Comparison of ENCODE assay signal across 16 mouse cellular contexts in the genomic region with DNA sequence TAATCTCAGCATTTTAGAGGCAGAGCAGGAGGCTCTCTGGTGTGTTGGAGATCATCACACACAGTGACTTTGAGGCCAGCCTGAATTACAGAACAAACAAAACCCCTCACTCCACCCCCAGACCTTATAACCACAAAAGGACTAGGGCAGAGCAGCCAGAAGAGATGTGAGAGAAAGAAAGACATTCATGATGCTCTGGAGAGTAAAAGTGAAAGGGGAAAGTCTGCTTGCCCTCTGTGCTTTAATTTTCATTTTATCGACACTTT. TPM values are rescaled to one million over a fixed set of nuclear protein-coding genes. Genes with fewer than 3 reads are reported as not detected.
DNase-seq lines count a peak whose midpoint lies in the region; ATAC-seq and TF ChIP-seq lines count a peak whose summit lies in the region.
"Had no signal": no experiment of that assay in that cellular context is flagged by ENCODE, and none has a peak within 500 bp of the region (broad histone marks: within the 10 kb centered on the region; RNA-seq: fewer than 3 reads in every experiment).

No protein-coding gene starts in this region.

- H3K9ac ChIP-seq in kidney, embryonic 15.5 days = no peak overlapping the region
- no peak overlapping the region; the same call in 1 of the 2 replicates for H3K9ac ChIP-seq in liver, postnatal 0 days (replicated peaks)
- H3K9ac ChIP-seq: embryonic facial prominence, embryonic 13.5 days; heart, embryonic 13.5 days; limb, embryonic 12.5 days; neural tube, embryonic 15.5 days had no signal

- no peak for TF ChIP-seq CTCF in bone marrow, adult 2 months (IDR thresholded peaks at IDR 0.05; ENCODE audit: control insufficient read depth, insufficient read depth, low read length)
- TF ChIP-seq CTCF in liver, postnatal 0 days (IDR thresholded peaks at IDR 0.05; ENCODE audit: low read depth) = no peak

- no peak for TF ChIP-seq POLR2A in bone marrow, adult 2 months (IDR thresholded peaks at IDR 0.05; ENCODE audit: borderline replicate concordance, control insufficient read depth, low read depth, low read length)

- WGBS in kidney, embryonic 15.5 days = 43% methylated on average over 1 of the region's 1 CpGs
- 9% methylated on average over 1 of the region's 1 CpGs for WGBS in bone marrow, adult 2 months
- WGBS in liver, postnatal 0 days (ENCODE audit: insufficient replicate concordance) = 63% methylated on average over 1 of the region's 1 CpGs

- peak overlapping the region; percentile 43; the same call in 1 of the 2 replicates for H3K27ac ChIP-seq in kidney, embryonic 15.5 days
- peak overlapping the region; percentile 84 for H3K27ac ChIP-seq in bone marrow, adult 2 months (ENCODE audit: control insufficient read depth, insufficient read depth, low read depth, low read length, poor library complexity)
- peak overlapping the region; percentile 62 for H3K27ac ChIP-seq in liver, postnatal 0 days (ENCODE audit: low read depth)
- H3K27ac ChIP-seq: embryonic facial prominence, embryonic 13.5 days; heart, embryonic 13.5 days; limb, embryonic 12.5 days; neural tube, embryonic 15.5 days had no signal

- no peak overlapping the region for H3K4me2 ChIP-seq in kidney, embryonic 15.5 days
- peak overlapping the region; percentile 29 for H3K4me2 ChIP-seq in liver, postnatal 0 days (ENCODE audit: low read depth, low read length)
- H3K4me2 ChIP-seq: embryonic facial prominence, embryonic 13.5 days; heart, embryonic 13.5 days; limb, embryonic 12.5 days; neural tube, embryonic 15.5 days had no signal

- no peak for TF ChIP-seq EP300 in liver, postnatal 0 days (IDR thresholded peaks at IDR 0.05; ENCODE audit: low read depth)

- no peak for ATAC-seq in kidney, embryonic 15.5 days (replicated peaks; ENCODE audit: low FRiP score)
- ATAC-seq in liver, postnatal 0 days = no peak
- ATAC-seq: intestine, postnatal 0 days; Patski had no signal

- H3K4me3 ChIP-seq in kidney, embryonic 15.5 days (replicated peaks) = no peak overlapping the region
- peak overlapping the region; percentile 60 for H3K4me3 ChIP-seq in bone marrow, adult 2 months (replicated peaks; ENCODE audit: control insufficient read depth, low read depth, low read length)
- H3K4me3 ChIP-seq in liver, postnatal 0 days (ENCODE audit: low read depth, low read length) = no peak overlapping the region
- H3K4me3 ChIP-seq: embryonic facial prominence, embryonic 13.5 days; heart, embryonic 13.5 days; limb, embryonic 12.5 days; neural tube, embryonic 15.5 days had no signal

- H3K9me3 ChIP-seq in kidney, embryonic 15.5 days (replicated peaks) = no peaks in the 10 kb centered on the region
- no peaks in the 10 kb centered on the region for H3K9me3 ChIP-seq in liver, postnatal 0 days (ENCODE audit: low read length)
- H3K9me3 ChIP-seq: embryonic facial prominence, embryonic 13.5 days; heart, embryonic 13.5 days; limb, embryonic 12.5 days; neural tube, embryonic 15.5 days had no signal

- no peaks in the 10 kb centered on the region for H3K27me3 ChIP-seq in kidney, embryonic 15.5 days
- H3K27me3 ChIP-seq in liver, postnatal 0 days (ENCODE audit: insufficient read depth, low read length) = no peaks in the 10 kb centered on the region
- H3K27me3 ChIP-seq: embryonic facial prominence, embryonic 13.5 days; heart, embryonic 13.5 days; limb, embryonic 12.5 days; neural tube, embryonic 15.5 days; Patski had no signal

- H3K36me3 ChIP-seq in kidney, embryonic 15.5 days = peaks cover 17% of the 10 kb centered on the region
- no peaks in the 10 kb centered on the region for H3K36me3 ChIP-seq in liver, postnatal 0 days (replicated peaks; ENCODE audit: insufficient read depth, low read length)

- peaks cover 14% of the 10 kb centered on the region for H3K4me1 ChIP-seq in kidney, embryonic 15.5 days
- H3K4me1 ChIP-seq in bone marrow, adult 2 months (ENCODE audit: control insufficient read depth, insufficient read depth, low read length) = peaks cover 11% of the 10 kb centered on the region
- peaks cover 26% of the 10 kb centered on the region; the same call in 1 of the 2 replicates for H3K4me1 ChIP-seq in liver, postnatal 0 days (ENCODE audit: insufficient read depth)
- H3K4me1 ChIP-seq: embryonic facial prominence, embryonic 13.5 days; limb, embryonic 12.5 days; neural tube, embryonic 15.5 days had no signal

- DNase-seq in kidney, adult 9 months = no peak
- DNase-seq in CD4-positive helper T cell, adult 2 months (ENCODE audit: low read depth, low spot score) = peak; percentile 59
- DNase-seq in liver, postnatal 0 days = no peak
- DNase-seq in MN1 (ENCODE audit: low spot score) = no peak
- DNase-seq in embryo, embryonic 9.5 days (ENCODE audit: extremely low spot score) = no peak
- DNase-seq: cerebellum, adult 18-20 months; retina, postnatal 1 day had no signal

RNA-seq across cellular contexts. Expression of a gene that starts 0.7 kb away (rescaled TPM):
- polyA plus RNA-seq in kidney, embryonic 15.5 days (2015; fragmentation: Nextera tagmentation; extraction: Ambion mirVana) = 0.73 and 1.2 TPM in 2 replicates
- 28.7 and 78.8 TPM in 2 replicates for polyA plus RNA-seq in bone marrow, adult 2 months (2011; ENCODE audit: insufficient read depth, insufficient read length, low replicate concordance, missing spikeins)
- 7.7 and 7.9 TPM in 2 replicates for polyA plus RNA-seq in liver, postnatal 0 days (2015; fragmentation: Nextera tagmentation; extraction: Ambion mirVana)

RNA-seq across cellular contexts. Expression of a gene that starts 6.1 kb away (rescaled TPM):
- polyA plus RNA-seq in kidney, embryonic 15.5 days (2015; fragmentation: Nextera tagmentation; extraction: Ambion mirVana) = 0.73 and 0.78 TPM in 2 replicates
- polyA plus RNA-seq in bone marrow, adult 2 months (2011; ENCODE audit: insufficient read depth, insufficient read length, low replicate concordance, missing spikeins) = 3.6 and 12.0 TPM in 2 replicates
- 0.76 and 0.99 TPM in 2 replicates for polyA plus RNA-seq in liver, postnatal 0 days (2015; fragmentation: Nextera tagmentation; extraction: Ambion mirVana)
- polyA plus RNA-seq: Patski; testis, adult 2 months had no signal

RNA-seq across cellular contexts. Expression of a gene that starts 6.2 kb away (rescaled TPM):
- 3.1 TPM in 2 replicates for polyA plus RNA-seq in kidney, embryonic 15.5 days (2015; fragmentation: Nextera tagmentation; extraction: Ambion mirVana)
- polyA plus RNA-seq in bone marrow, adult 2 months (2011; ENCODE audit: insufficient read depth, insufficient read length, low replicate concordance, missing spikeins) = 5.4 and 13.1 TPM in 2 replicates
- 6.7 and 7.2 TPM in 2 replicates for polyA plus RNA-seq in liver, postnatal 0 days (2015; fragmentation: Nextera tagmentation; extraction: Ambion mirVana)

RNA-seq across cellular contexts. Expression of a gene that starts 20.4 kb away (rescaled TPM):
- 0.35 and 0.42 TPM in 2 replicates for polyA plus RNA-seq in kidney, embryonic 15.5 days (2015; fragmentation: Nextera tagmentation; extraction: Ambion mirVana)
- polyA plus RNA-seq in bone marrow, adult 2 months (2011; ENCODE audit: insufficient read depth, insufficient read length, low replicate concordance, missing spikeins) = 0.43 and 1.6 TPM in 2 replicates
- polyA plus RNA-seq in liver, postnatal 0 days (2015; fragmentation: Nextera tagmentation; extraction: Ambion mirVana) = 0.05 and 0.09 TPM in 2 replicates
- polyA plus RNA-seq: Patski; testis, adult 2 months had no signal
